Mouse (Mus musculus): ENCODE measurements around the gene Slc23a2. TPM values are rescaled to one million over a fixed set of nuclear protein-coding genes. Genes with fewer than 3 reads are reported as not detected.

The Slc23a2 gene
- polyA plus RNA-seq, 1 experiment from 2014 or later = 44.6 TPM

GRCm38 (mm10) chr2:132111266-132111665 is 33.6 kb downstream of the Slc23a2 start:
- H3K27me3 ChIP-seq (ENCODE audit: control insufficient read depth, insufficient read depth, low read length) = no peaks in the 10 kb centered on the region
- 0 out of 2 replicates have a peak, but pooled peaks have one; percentile 39 for ATAC-seq (ENCODE audit: low FRiP score)
- no peaks in the 10 kb centered on the region for H3K9me3 ChIP-seq (ENCODE audit: control insufficient read depth, low read length)
- DNase-seq (ENCODE audit: low spot score) = peak; percentile 59
- H3K9ac ChIP-seq = no peak overlapping the region
- H3K4me2 ChIP-seq (replicated peaks) = no peak overlapping the region
- H3K27ac ChIP-seq = no peak overlapping the region; the same call in 1 of the 2 replicates
- no peaks in the 10 kb centered on the region for H3K4me1 ChIP-seq (replicated peaks; ENCODE audit: control insufficient read depth, insufficient read depth, low read length)
- no peak overlapping the region for H3K4me3 ChIP-seq (replicated peaks; ENCODE audit: low read length)
- no peaks in the 10 kb centered on the region for H3K36me3 ChIP-seq (replicated peaks; ENCODE audit: control insufficient read depth, insufficient read depth)
- WGBS = 59% methylated on average over 9 of the region's 9 CpGs

DNA sequence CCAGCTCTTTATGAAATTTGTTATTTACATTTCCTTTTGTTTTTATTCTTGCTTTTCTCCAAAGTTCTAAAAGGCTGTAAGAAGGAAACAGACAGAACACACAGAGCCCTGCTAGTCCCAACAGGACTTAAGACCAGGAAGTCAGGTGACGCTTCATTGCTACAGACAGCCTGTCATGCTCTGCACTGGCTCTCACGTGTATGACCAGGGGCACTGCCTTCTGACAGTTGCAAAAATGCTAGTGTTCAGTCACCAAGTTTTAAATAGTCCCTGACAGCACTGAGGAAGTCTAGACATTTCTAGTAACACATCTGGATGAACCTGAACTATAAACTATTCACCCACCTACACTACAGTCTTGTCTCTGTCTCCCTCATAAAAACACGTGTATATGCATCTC is 34.2 kb downstream of the Slc23a2 start:
- no peak for ATAC-seq (ENCODE audit: low FRiP score)
- Histone ChIP-seq H3K9ac (no peak overlapping the region), H3K9me3 (ENCODE audit: control insufficient read depth, low read length) (no peaks in the 10 kb centered on the region), H3K27me3 (ENCODE audit: control insufficient read depth, insufficient read depth, low read length) (no peaks in the 10 kb centered on the region), H3K4me2 (replicated peaks) (no peak overlapping the region), H3K4me3 (replicated peaks; ENCODE audit: low read length) (no peak overlapping the region), H3K4me1 (replicated peaks; ENCODE audit: control insufficient read depth, insufficient read depth, low read length) (no peaks in the 10 kb centered on the region), H3K27ac (no peak overlapping the region), H3K36me3 (replicated peaks; ENCODE audit: control insufficient read depth, insufficient read depth) (no peaks in the 10 kb centered on the region)
- WGBS = 71% methylated on average over 3 of the region's 3 CpGs
- no peak for DNase-seq (ENCODE audit: low spot score)

- Histone ChIP-seq H3K9ac (no peak overlapping the region), H3K9me3 (ENCODE audit: control insufficient read depth, low read length) (no peaks in the 10 kb centered on the region), H3K36me3 (replicated peaks; ENCODE audit: control insufficient read depth, insufficient read depth) (no peaks in the 10 kb centered on the region), H3K4me3 (replicated peaks; ENCODE audit: low read length) (no peak overlapping the region), H3K4me1 (replicated peaks; ENCODE audit: control insufficient read depth, insufficient read depth, low read length) (no peaks in the 10 kb centered on the region), H3K27me3 (ENCODE audit: control insufficient read depth, insufficient read depth, low read length) (no peaks in the 10 kb centered on the region), H3K4me2 (replicated peaks) (no peak overlapping the region), H3K27ac (no peak overlapping the region)
- WGBS = 95% methylated on average over 9 of the region's 9 CpGs
- DNase-seq (ENCODE audit: low spot score) (no peak), ATAC-seq (ENCODE audit: low FRiP score) (no peak)
These were observed 35.9 kb downstream of the Slc23a2 start for GRCm38 (mm10) chr2:132108988-132109387.

GRCm38 (mm10) chr2:132107611-132108010 is 37.3 kb downstream of the Slc23a2 start:
- Histone ChIP-seq H3K4me1 (replicated peaks; ENCODE audit: control insufficient read depth, insufficient read depth, low read length) (no peaks in the 10 kb centered on the region), H3K9me3 (ENCODE audit: control insufficient read depth, low read length) (no peaks in the 10 kb centered on the region), H3K9ac (no peak overlapping the region), H3K27ac (no peak overlapping the region; the same call in 1 of the 2 replicates), H3K36me3 (replicated peaks; ENCODE audit: control insufficient read depth, insufficient read depth) (no peaks in the 10 kb centered on the region), H3K4me3 (replicated peaks; ENCODE audit: low read length) (no peak overlapping the region), H3K4me2 (replicated peaks) (no peak overlapping the region), H3K27me3 (ENCODE audit: control insufficient read depth, insufficient read depth, low read length) (no peaks in the 10 kb centered on the region)
- no peak for ATAC-seq (ENCODE audit: low FRiP score)
- WGBS = 68% methylated on average over 9 of the region's 9 CpGs
- no peak for DNase-seq (ENCODE audit: low spot score)

DNA sequence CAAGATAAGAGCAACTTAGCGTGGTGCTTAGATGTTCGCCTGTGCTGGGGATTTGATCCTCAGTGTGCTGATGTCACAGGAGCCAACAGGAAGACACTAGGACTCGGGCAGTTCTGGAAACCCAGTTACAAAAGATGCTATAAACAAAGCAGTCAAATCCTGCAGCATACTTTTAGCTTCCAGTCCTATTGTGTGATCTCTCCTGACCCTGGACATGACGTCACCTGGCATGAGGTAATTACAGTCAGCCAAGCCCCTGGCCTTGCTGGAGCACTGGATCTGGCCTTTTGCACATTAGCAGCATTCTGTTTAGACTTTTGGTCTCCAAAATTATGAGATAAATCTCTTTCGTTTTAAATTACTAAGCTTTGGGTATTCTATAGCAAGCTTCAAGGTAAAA is 38.8 kb downstream of the Slc23a2 start:
- WGBS = 73% methylated on average over 5 of the region's 5 CpGs

DNA sequence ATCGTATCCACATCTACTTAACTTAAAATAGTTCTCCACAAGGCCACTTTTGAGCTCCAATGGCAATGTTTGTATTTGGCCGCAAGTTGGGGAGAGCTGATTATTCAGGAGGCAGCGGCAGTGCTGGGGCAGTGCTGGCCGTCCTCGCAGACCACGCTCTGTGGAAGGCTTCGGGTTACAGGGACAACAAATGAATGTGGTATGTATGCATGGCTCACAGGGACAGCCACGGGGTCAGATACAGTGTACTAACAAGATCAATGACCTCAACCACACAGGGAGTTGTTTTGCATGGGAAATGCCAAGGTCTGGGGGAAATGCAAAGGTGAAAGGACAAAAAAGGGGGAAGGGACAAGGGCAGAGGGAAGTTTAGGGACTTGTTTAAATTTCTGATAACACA is 41.6 kb downstream of the Slc23a2 start:
- Histone ChIP-seq H3K9me3 (ENCODE audit: control insufficient read depth, low read length) (no peaks in the 10 kb centered on the region), H3K4me1 (replicated peaks; ENCODE audit: control insufficient read depth, insufficient read depth, low read length) (no peaks in the 10 kb centered on the region), H3K36me3 (replicated peaks; ENCODE audit: control insufficient read depth, insufficient read depth) (peaks cover 24% of the 10 kb centered on the region), H3K27ac (no peak overlapping the region), H3K9ac (no peak overlapping the region), H3K4me3 (replicated peaks; ENCODE audit: low read length) (no peak overlapping the region), H3K4me2 (replicated peaks) (no peak overlapping the region), H3K27me3 (ENCODE audit: control insufficient read depth, insufficient read depth, low read length) (no peaks in the 10 kb centered on the region)
- 12% methylated on average over 8 of the region's 8 CpGs for WGBS
- DNase-seq (ENCODE audit: low spot score) = no peak
- ATAC-seq (ENCODE audit: low FRiP score) = no peak

More for the DNA sequence above, 38.8 kb downstream of the Slc23a2 start:
- Histone ChIP-seq H3K27me3 (ENCODE audit: control insufficient read depth, insufficient read depth, low read length) (no peaks in the 10 kb centered on the region), H3K9ac (0 out of 2 replicates have a peak overlapping the region, but pooled peaks have one; percentile 13), H3K9me3 (ENCODE audit: control insufficient read depth, low read length) (no peaks in the 10 kb centered on the region), H3K27ac (no peak overlapping the region), H3K36me3 (replicated peaks; ENCODE audit: control insufficient read depth, insufficient read depth) (no peaks in the 10 kb centered on the region), H3K4me3 (replicated peaks; ENCODE audit: low read length) (no peak overlapping the region), H3K4me2 (replicated peaks) (no peak overlapping the region), H3K4me1 (replicated peaks; ENCODE audit: control insufficient read depth, insufficient read depth, low read length) (no peaks in the 10 kb centered on the region)
- no peak for DNase-seq (ENCODE audit: low spot score)
- ATAC-seq (ENCODE audit: low FRiP score) = no peak

DNA sequence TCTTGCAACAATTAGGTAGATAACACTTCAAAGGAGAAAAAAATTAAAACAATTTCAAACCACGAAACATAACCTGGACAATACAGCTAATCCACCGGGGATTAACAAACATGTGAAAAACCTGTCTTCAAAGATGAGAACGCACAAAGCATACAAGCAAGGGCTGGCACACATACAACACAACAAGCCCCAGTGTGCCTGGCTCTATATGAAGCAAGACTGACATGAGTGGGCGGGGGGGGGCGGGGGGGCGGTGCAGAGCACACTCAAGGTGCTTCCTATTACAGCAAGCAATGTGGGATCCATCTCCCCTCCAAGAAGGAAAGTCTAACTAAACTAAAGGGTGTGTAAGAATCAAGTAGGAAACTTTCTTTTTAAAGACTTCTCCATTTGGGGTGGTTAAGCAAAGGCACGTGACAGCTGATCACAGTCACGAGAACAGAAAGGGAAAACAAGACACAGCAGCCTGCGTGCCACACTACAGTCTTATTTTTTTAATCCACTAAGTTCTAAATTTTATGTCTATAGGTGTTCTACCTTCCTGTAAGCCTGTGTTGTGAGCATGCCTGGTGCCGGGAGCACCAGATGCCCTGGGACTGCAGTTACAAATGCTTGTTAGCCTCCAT is 42.3 kb downstream of the Slc23a2 start:
- H3K36me3 ChIP-seq (replicated peaks; ENCODE audit: control insufficient read depth, insufficient read depth) = peaks cover 28% of the 10 kb centered on the region
- DNase-seq (ENCODE audit: low spot score) (no peak), ATAC-seq (ENCODE audit: low FRiP score) (no peak)
- no peak overlapping the region for H3K9ac ChIP-seq
- no peaks in the 10 kb centered on the region for H3K9me3 ChIP-seq (ENCODE audit: control insufficient read depth, low read length)
- H3K4me2 ChIP-seq (replicated peaks) = no peak overlapping the region
- no peaks in the 10 kb centered on the region for H3K4me1 ChIP-seq (replicated peaks; ENCODE audit: control insufficient read depth, insufficient read depth, low read length)
- no peak overlapping the region for H3K4me3 ChIP-seq (replicated peaks; ENCODE audit: low read length)
- WGBS = 77% methylated on average over 10 of the region's 10 CpGs
- no peak overlapping the region for H3K27ac ChIP-seq
- no peaks in the 10 kb centered on the region for H3K27me3 ChIP-seq (ENCODE audit: control insufficient read depth, insufficient read depth, low read length)

- Histone ChIP-seq H3K36me3 (replicated peaks; ENCODE audit: control insufficient read depth, insufficient read depth) (peaks cover 34% of the 10 kb centered on the region), H3K9ac (no peak overlapping the region), H3K27me3 (ENCODE audit: control insufficient read depth, insufficient read depth, low read length) (no peaks in the 10 kb centered on the region), H3K4me2 (replicated peaks) (no peak overlapping the region), H3K27ac (no peak overlapping the region), H3K9me3 (ENCODE audit: control insufficient read depth, low read length) (no peaks in the 10 kb centered on the region), H3K4me3 (replicated peaks; ENCODE audit: low read length) (no peak overlapping the region), H3K4me1 (replicated peaks; ENCODE audit: control insufficient read depth, insufficient read depth, low read length) (no peaks in the 10 kb centered on the region)
- ATAC-seq (ENCODE audit: low FRiP score) = no peak
- whole genome bisulfite sequencing = 73% methylated on average over 9 of the region's 9 CpGs
- no peak for DNase-seq (ENCODE audit: low spot score)
These were observed 45.8 kb downstream of the Slc23a2 start for GRCm38 (mm10) chr2:132098942-132099672.

- no peak overlapping the region for H3K4me3 ChIP-seq (replicated peaks; ENCODE audit: low read length)
- H3K4me2 ChIP-seq (replicated peaks) = no peak overlapping the region
- H3K27me3 ChIP-seq (ENCODE audit: control insufficient read depth, insufficient read depth, low read length) = no peaks in the 10 kb centered on the region
- ATAC-seq (ENCODE audit: low FRiP score) (no peak), DNase-seq (ENCODE audit: low spot score) (no peak)
- no peak overlapping the region for H3K9ac ChIP-seq
- no peaks in the 10 kb centered on the region for H3K9me3 ChIP-seq (ENCODE audit: control insufficient read depth, low read length)
- H3K4me1 ChIP-seq (replicated peaks; ENCODE audit: control insufficient read depth, insufficient read depth, low read length) = no peaks in the 10 kb centered on the region
- no peak overlapping the region for H3K27ac ChIP-seq
- WGBS = 88% methylated on average over 4 of the region's 4 CpGs
- peaks cover 42% of the 10 kb centered on the region for H3K36me3 ChIP-seq (replicated peaks; ENCODE audit: control insufficient read depth, insufficient read depth)
These were observed 46.5 kb downstream of the Slc23a2 start for GRCm38 (mm10) chr2:132098365-132098764.
